Mouse (Mus musculus): Measurements from ENCODE around the gene Krt42. TPM values are rescaled to one million over a fixed set of nuclear protein-coding genes. Genes with fewer than 3 reads are reported as not detected.
"Not testable (repeated sequence)": the region's sequence is repeated elsewhere in the genome, so short reads cannot be mapped to it uniquely, and the experiment has no call there.

The Krt42 gene
- total RNA-seq (2017), result not detected in 2 replicates

DNA sequence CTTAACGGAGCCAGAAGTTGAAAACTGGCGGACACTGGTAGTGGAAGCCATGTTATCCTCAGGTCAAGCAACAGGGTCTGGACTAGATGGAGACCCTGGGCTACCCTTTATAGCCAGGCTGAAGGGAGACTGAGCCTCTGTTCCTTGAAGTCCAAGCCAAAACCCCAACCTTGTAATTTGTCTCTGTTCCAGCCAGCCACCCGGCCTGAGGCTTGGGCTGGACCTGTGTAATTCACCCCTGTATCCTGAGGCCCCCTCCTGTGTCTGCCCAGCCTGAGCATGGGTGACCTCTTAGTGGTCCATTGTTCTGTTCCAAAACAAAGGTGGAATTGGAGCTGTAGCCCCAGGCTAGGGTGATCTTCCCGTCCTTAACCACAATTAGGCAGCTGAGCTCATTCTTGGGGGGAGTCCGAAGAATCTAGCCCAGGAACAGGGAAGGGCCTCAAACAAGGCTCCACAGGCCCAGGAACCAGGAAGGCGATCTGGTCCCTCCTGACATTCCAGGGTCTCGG is at the start of gene Krt42:
Krt42 (minus strand) TSS at position 51 of the 512 bp plus-strand sequence.
- ATAC-seq (ENCODE audit: extremely low read depth, insufficient number of reproducible peaks, low FRiP score, poor library complexity, severe bottlenecking), result no peak

DNA sequence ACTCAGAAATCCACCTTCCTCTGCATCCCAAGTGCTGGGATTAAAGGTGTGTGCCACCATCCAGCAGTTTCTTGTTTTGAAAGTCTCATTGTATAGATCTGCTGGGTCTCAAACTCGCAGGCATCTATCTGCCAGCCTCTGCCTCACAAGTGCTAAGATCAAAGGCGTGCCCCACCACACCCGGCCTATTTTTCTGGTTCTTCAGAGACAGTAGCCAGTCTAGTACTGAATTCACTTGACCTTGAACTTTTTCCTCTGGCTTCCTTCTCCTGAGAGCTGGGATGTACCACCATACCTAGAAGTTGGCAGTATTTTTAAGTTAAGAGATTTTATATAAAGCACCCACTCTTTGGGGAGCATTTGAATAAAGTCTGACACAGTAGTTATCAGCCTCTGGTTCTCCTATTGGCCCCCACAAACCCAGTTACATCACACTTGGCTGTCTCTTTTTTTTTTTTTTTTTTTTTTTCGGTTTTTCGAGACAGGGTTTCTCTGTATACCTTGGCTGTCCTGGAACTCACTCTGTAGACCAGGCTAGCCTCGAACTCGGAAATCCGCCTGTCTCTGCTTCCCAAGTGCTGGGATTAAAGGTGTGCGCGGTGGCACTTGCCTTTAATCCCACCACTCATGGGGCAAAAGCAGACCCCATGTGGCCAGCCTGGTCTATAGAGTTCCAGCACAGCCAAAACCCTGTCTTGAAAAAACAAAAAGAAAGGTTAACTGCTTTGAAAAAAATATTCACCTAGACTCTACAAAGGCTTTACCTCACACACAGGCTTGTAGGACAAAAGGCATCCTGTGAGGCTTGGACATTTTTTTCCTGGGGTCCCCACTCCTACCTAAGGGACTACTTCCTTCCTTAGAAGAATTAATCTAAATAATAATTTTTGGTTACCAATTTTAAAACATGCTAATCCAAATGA is 49.1 kb upstream of the Krt42 start:
- ATAC-seq (ENCODE audit: extremely low read depth, insufficient number of reproducible peaks, low FRiP score, poor library complexity, severe bottlenecking), result no peak

DNA sequence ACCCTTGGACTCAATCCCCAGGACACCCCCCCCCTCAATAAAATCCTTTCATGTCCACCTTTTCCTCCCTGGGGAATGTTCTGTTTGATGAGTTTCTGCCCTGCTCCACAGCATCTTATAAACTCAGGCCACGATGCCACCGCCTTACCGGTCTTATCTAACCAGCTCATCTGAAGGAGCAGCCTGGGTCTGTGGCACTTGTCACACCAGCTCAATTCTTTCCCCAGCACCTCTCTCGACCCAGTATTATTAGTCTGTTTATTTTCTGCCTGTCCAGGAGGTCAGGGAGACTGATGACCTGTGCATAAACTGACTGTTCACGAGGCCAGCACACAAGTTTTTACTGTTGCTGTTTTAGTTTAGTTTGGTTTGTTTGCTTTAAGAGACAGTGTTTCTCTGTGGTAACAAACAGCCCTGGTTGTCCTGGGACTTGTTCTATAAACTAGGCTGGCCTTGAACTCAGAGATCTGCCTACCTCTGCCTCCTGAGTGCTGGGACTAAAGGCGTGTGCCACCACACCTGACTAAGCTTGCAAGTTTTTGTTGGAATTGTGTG is 48.2 kb upstream of the Krt42 start:
- ATAC-seq (ENCODE audit: extremely low read depth, insufficient number of reproducible peaks, low FRiP score, poor library complexity, severe bottlenecking), result no peak

DNA sequence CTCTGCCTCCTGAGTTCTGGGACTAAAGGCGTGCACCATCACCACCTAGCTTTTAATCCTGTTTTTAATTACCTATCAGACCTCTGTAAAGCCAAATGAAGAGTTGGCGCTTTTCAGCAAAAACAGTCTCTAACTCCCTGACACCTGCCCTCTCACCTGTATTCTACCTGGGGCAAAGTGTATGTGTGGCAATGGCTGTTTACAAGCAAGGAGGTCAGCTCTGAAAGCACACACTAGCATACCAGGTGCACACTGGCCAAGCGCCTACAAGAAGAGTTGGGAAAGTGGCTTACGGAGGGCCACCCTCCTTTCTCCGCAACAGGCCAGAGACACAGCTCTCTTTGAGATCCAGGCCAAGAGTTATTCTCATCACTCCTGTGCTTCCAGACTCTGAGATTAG is 45.8 kb upstream of the Krt42 start:
- ATAC-seq (ENCODE audit: extremely low read depth, insufficient number of reproducible peaks, low FRiP score, poor library complexity, severe bottlenecking), result no peak

DNA sequence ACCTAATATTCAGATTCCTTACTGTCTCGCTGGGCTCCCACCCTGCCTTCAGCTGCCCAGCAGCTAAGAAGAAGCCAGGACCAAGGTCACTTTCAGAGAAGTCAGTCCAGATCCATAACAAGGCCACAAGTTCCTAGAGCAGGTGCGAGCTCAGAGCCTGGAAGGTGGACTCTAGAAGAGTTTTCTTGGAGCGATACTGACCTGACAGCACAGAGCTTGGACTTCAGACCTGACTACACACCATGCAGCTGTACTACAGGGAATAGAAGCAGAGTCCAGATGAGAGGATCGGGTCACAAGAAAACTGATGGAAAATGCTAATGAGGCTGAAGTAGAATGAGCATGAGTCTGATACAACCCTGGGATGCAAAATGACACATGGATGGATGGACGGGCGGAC is 43.8 kb upstream of the Krt42 start:
- no peak for ATAC-seq (ENCODE audit: extremely low read depth, insufficient number of reproducible peaks, low FRiP score, poor library complexity, severe bottlenecking)

DNA sequence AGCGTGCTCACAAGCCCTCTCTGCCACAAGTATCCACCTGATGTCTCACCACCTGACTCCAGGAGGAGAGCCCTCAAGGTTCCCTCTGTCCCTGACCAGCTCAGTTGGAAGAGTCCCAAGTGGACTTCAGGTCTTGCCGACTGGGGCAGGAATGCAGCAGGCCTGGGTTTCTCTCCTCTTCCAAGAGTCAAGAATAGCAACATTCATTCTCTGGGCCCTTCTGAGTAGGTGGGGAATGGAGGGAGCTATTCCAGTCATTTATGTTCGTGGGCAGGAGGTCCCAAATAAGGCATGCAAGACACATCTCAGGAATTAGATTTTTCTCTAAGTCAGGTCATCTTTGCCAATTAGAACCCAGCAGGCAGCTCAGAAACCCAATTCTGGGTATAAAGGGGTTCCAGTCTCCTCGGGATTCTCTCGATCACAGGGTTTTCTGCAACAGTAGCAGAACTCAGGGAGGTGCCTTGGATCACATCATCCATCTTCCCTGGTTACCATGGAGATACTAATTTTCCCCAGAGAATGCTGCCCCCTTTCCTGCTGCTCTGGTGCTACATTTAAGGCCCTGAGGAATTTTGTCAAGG is 42.5 kb upstream of the Krt42 start:
- ATAC-seq (ENCODE audit: extremely low read depth, insufficient number of reproducible peaks, low FRiP score, poor library complexity, severe bottlenecking), result no peak

DNA sequence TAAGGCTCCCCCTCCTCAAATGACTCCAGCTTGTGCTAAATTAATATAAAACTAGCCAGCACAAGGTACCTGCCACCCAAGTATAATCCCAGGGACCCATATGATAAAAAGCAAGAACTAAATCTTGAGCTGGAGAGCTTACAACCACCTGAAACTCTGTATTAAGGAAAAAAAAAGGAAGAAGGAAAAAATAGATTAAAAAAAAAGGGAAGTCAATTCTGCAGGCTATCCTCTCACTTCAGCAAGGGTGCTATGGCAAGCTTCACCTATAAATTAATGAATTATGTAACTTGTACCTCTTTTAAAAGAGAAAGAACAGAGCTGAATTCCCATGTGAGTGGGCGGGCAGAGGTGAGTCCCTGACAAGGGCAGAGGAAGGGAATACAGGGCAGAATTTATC is 42.0 kb upstream of the Krt42 start:
- ATAC-seq (ENCODE audit: extremely low read depth, insufficient number of reproducible peaks, low FRiP score, poor library complexity, severe bottlenecking), result no peak

DNA sequence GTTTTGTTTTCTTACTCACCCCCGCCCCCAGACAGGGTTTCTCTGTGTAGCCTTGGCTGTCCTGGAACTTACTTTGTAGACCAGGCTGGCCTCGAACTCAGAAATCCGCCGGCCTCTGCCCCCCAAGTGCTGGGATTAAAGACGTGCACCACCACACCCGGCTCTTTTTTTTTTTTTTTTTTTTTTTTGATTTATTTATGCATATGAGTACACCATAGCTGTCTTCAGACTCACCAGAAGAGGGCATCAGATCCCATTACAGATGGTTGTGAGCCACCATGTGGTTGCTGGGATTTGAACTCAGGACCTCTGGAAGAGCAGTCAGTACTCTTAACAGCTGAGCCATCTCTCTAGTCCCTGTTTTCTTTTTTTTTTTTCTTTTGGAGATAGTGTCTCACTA is 39.0 kb upstream of the Krt42 start:
- ATAC-seq (ENCODE audit: extremely low read depth, insufficient number of reproducible peaks, low FRiP score, poor library complexity, severe bottlenecking), result not testable (repeated sequence)

DNA sequence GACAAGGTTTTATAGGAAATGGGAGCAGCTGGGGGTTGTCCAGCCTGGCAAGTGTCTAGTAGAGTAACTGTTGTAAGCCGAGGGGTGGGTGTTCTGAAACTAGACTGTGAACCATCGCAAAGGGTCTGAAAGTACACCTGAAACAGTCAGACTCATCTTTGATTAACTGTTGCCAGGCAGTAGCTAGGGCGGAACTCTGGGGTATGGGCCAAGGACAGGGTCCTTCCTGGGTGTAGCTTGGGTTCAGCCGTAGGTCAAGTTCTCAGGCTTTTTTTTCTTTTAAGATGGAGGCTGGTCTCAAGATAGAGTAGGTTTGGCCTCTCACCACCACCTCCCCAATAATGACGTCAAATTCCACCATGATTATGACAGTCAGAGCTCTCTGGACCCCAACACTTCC is 38.2 kb upstream of the Krt42 start:
- no peak for ATAC-seq (ENCODE audit: extremely low read depth, insufficient number of reproducible peaks, low FRiP score, poor library complexity, severe bottlenecking)

DNA sequence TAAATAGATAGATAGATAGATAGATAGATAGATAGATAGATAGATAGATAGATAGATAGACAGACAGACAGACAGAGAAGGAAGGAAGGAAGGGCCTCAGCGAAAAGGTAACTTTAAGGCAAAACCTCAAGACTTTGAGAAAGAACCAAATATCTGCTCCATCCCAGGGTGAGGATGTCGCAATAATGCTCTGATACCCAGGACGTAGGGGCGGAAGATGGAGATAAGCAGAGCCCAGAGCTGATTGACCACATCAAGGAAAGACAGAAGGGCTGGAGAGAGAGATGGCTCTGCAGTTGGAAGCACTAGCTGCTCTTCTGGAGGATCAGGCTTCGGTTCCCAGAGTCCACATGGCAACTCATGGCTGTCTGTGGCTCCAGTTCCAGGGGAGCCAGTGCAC is 31.6 kb upstream of the Krt42 start:
- no peak for ATAC-seq (ENCODE audit: extremely low read depth, insufficient number of reproducible peaks, low FRiP score, poor library complexity, severe bottlenecking)

DNA sequence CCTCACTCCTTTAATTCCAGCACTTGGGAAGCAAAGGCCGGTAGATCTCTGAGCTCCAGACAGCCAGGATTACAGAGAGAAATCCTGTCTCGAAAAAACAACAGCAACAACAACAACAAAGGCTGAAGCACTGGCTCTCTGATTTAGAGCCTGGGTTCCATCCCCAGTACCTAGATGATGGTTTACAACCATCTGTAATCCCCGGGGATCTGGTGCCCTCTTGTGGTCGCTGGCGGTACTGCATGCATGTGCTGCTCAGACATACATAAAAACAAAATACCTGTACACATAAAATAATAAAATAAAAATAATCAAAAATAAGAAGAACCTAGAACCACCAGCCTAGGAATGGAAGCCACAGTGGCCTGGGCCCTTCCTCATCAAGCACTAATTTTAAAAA is 30.6 kb upstream of the Krt42 start:
- peak; percentile 52; the same call in 1 of the 2 replicates for ATAC-seq (ENCODE audit: extremely low read depth, insufficient number of reproducible peaks, low FRiP score, poor library complexity, severe bottlenecking)

DNA sequence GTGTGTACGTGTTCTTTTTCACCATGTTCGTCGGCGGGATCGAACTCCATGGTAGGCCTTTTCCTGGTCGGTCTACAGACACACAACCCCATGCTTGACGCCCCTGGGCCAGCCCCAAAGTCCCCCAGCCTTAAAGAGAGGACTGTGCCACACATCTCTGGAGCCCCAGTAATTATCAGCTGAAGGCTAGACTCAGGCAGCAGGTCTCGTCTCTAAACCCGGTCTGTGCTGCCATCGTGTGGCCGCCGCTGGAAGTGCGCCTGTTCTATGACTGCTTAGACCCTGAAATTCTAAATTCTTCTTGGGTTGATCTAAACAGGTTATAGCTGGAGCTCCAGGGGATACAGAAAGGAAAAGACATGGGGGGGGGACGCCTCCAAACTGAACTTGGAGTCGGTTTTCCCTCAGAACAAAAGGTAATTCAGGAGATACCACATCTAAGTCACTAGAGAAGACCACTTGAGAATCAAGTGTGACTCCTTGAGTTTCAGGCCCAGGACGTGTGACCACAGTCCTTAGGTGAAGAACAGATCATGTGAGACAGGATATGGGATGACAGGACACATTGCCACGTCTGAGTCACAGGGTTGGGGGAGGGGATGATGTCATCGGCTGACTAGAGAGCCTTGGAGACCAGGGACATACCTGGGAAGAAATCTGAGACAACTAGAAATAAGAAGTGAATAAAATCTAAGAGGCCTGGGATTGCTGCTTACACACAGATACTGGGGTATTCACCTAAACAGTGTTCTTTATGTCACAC is 28.8 kb upstream of the Krt42 start:
- peak; percentile 78 for ATAC-seq (ENCODE audit: extremely low read depth, insufficient number of reproducible peaks, low FRiP score, poor library complexity, severe bottlenecking)

DNA sequence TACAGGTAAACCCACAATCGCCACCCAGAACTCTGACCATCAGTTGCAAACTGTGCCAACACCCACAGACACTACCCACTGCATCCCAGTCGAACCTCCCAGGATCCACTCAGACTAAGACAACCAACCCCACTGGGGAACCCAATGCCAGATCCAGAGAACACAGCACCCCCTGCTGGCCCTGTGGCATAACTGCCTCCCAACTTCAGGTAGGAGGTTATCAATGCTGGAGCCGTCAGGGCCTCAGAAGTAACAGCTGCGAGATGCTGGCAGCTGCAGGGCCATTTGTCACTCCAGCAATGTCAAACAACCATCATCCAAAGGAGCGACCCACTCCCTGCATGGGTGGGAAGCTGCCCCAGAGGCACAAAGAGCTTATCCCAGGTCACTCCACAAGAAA is 28.1 kb upstream of the Krt42 start:
- no peak for ATAC-seq (ENCODE audit: extremely low read depth, insufficient number of reproducible peaks, low FRiP score, poor library complexity, severe bottlenecking)

DNA sequence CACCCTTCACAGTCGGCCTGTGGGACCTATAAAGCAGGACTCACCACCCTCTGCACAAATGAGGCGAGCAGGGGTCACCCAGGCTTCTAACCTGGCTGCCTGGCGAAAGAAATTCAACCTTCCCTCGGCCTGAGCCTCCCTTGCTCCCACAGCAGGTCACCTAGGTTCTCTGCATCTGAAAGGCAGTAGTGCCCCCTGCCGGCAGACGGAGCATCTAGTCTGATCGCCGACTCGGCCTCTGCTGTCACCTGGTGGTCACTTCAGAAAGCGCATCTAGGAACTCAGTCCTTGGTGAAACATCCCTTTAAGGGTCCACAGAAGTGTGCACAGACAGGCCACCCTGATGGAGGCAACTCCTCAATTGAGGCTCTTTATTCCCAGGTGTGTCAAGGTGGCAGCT is 25.6 kb upstream of the Krt42 start:
- peak; percentile 72 for ATAC-seq (ENCODE audit: extremely low read depth, insufficient number of reproducible peaks, low FRiP score, poor library complexity, severe bottlenecking)

DNA sequence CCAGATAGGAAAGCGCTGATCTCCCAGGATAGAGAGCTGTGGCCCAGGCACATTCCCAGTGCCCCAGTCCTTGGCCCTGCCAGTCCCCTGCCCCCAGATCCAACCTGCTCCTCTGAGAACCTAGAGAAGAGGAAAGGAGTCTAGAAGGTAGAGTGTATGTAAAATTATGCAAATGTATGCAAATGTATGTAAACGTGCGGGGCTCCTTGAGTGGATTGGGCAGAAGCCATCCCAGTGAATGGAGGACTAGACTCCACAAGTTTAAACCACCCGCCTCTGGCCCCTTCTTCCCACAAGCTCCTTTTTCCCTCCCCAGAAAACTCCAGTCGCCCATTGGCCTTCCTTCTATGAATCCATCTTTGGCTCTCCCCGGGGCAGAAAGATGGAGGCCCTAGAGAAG is 23.2 kb upstream of the Krt42 start:
- ATAC-seq (ENCODE audit: extremely low read depth, insufficient number of reproducible peaks, low FRiP score, poor library complexity, severe bottlenecking), result no peak

DNA sequence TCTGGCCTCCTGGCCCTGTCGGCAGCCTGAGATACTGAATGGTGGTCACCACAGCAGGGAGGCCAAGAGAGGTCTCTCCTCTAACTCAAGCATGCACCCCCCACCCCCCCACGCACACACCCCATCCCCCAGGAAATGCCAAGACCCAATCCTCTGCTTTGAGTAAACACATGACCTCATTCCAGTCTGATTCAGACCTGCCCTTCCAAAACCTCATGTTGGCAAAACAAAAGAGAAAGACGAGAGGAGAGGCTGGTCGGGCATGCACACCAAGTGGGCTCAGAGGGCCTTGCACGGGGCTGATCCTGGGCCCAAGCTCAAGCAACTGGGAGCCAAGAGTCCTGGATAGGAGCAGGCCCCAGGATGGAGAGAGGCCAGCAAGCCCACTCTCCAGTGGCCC is 20.6 kb upstream of the Krt42 start:
- no peak for ATAC-seq (ENCODE audit: extremely low read depth, insufficient number of reproducible peaks, low FRiP score, poor library complexity, severe bottlenecking)

DNA sequence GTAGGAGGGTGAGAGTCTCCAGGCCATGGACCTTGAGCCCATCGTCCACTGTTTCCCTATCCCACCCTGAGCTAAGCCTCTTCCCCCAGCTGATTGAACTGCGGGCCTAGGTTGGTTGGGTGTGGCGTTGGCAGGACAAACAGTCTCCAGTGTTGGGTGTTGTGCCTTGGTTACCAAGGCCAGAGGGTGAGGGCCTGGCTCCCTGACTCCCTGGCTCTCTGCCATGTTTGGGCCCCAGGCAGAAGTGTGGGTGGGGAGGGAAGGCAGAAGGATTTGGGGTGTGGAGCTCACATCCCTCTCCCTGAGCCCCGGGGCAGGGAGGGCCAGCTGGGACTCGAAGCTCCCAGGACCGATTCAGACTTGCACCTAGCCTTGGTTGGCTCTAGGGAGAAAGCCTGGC is 19.3 kb upstream of the Krt42 start:
- ATAC-seq (ENCODE audit: extremely low read depth, insufficient number of reproducible peaks, low FRiP score, poor library complexity, severe bottlenecking), result no peak

DNA sequence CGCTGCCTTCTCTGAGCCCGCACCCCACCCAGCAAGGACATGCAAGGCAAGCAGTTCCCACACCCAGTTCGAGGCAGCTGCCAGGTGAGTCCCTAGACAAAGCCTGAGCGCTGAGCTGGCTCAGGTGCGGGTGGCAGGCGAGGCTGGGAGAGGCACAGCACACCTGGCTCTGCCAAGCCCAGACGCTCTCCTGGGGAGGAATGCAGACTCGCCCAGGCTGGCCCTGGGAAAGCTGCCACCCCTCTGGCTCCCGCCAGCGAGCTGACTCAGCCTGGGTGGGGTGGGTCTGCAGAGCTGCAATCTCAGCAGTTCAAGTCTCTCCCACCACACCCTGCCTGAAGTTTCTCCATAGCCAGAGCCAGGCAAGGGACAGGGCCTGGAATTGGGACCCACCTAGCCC is 17.4 kb upstream of the Krt42 start:
- ATAC-seq (ENCODE audit: extremely low read depth, insufficient number of reproducible peaks, low FRiP score, poor library complexity, severe bottlenecking), result no peak

DNA sequence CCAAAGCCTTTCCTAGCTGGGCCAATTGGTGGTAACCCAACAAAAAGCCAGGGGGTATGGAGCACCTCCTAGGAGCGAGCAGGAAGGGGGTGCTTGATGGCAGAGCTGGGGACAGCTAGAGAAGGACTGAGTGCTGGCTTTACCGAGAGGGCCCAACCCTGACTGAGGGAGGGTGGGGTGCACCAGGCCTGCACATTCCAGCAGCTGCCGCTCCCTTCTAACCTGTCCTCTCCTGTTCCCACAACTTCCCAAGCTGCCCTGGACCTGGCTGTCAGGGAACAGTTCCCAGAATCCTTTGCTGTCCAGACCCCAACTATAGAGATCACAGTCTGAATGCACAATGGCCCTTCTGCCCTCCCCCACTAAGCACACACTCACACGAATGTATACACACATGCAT is 15.3 kb upstream of the Krt42 start:
- ATAC-seq (ENCODE audit: extremely low read depth, insufficient number of reproducible peaks, low FRiP score, poor library complexity, severe bottlenecking), result no peak
